Mouse (Mus musculus) lung, embryonic 15.5 days (tissue): Measurements from ENCODE around the gene Tefm. TPM values are rescaled to one million over a fixed set of nuclear protein-coding genes. Genes with fewer than 3 reads are reported as not detected.
A peak's percentile ranks its signal among the peaks of the same experiment; 100 is the strongest.

Experiments
- ATAC-seq: fragments of 200-750 bp; cut with Nextera tagmentation; 2 replicates; pipeline ENCODE4 v1.8.0; 2017; ENCODE audit warnings: moderate number of reproducible peaks, borderline replicate concordance; ENCODE audit not compliant: low FRiP score, low TSS enrichment; ENCODE audit errors: extremely low read depth
- H3K27ac ChIP-seq: fragments of 300-500 bp; sonication (generic); 2 replicates; pipeline ENCODE4 v1.5.1; 2015; ENCODE audit warnings: moderate library complexity, mild to moderate bottlenecking, inconsistent platforms
- H3K27me3 ChIP-seq: fragments of 300-500 bp; sonication (generic); 2 replicates; pipeline ENCODE4 v1.6.1; 2015; ENCODE audit warnings: inconsistent platforms
- H3K36me3 ChIP-seq: fragments of 300-500 bp; sonication (generic); 2 replicates; pipeline ENCODE4 v1.6.1; 2015; ENCODE audit warnings: inconsistent platforms
- H3K4me1 ChIP-seq: fragments of 300-500 bp; sonication (generic); 2 replicates; pipeline ENCODE4 v1.6.1; 2015; ENCODE audit warnings: inconsistent platforms
- H3K4me2 ChIP-seq: fragments of 300-500 bp; sonication (generic); 2 replicates; pipeline ENCODE4 v1.6.1; 2015; ENCODE audit warnings: inconsistent platforms, mild to moderate bottlenecking, moderate library complexity
- H3K4me3 ChIP-seq: fragments of 300-500 bp; sonication (generic); 2 replicates; pipeline ENCODE4 v1.5.1; 2015; ENCODE audit warnings: mild to moderate bottlenecking, inconsistent platforms
- H3K9ac ChIP-seq: fragments of 300-500 bp; sonication (generic); 2 replicates; pipeline ENCODE4 v1.6.1; 2015; ENCODE audit warnings: inconsistent platforms
- H3K9me3 ChIP-seq: fragments of 300-500 bp; sonication (generic); 2 replicates; pipeline ENCODE4 v1.6.1; 2016; ENCODE audit warnings: inconsistent platforms
- WGBS: fragments of 180-500 bp; shearing (Covaris S2); methylation state at CpG from one replicate; pipeline ENCODE4 v1.1.7; 2015; 5-methylcytosine and 5-hydroxymethylcytosine counted together
- polyA plus RNA-seq: library from polyadenylated mRNA; unstranded; fragments of >200 nt; fragmentation: Nextera tagmentation; extraction: Ambion mirVana; gene quantifications from 2 replicates; pipeline ENCODE4 v1.2.1, GENCODE M21; 2015

Tefm gene
- polyA plus RNA-seq, 1 experiment from 2014 or later, result 28.2 TPM

DNA sequence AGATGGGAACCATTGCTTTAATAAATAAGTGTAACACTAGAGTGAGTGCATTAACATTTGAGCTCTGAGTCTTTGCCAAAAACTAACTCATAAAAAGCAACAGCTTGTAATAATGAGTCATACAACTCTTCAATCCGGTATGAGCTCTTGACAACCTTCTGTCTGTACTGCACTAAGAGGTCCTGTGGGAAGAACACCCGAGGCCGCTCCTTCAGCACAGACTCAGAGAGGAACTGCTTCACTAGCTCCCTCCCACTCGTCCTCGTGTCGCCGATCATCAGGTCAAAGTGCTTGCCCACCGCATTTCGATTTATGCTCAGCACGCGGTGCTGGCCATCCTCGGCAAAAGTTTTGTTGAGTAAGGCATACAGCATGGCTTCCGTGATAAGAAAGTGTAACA lies 5.2 kb downstream of the Tefm start:
- Histone ChIP-seq H3K9me3 (no peaks in the 10 kb centered on the region), H3K4me1 (no peaks in the 10 kb centered on the region), H3K4me2 (no peak overlapping the region), H3K4me3 (no peak overlapping the region), H3K36me3 (peaks cover 50% of the 10 kb centered on the region), H3K27me3 (no peaks in the 10 kb centered on the region), H3K27ac (no peak overlapping the region), H3K9ac (no peak overlapping the region)
- ATAC-seq, result no peak
- 85% methylated on average over 13 of the region's 13 CpGs for WGBS

DNA sequence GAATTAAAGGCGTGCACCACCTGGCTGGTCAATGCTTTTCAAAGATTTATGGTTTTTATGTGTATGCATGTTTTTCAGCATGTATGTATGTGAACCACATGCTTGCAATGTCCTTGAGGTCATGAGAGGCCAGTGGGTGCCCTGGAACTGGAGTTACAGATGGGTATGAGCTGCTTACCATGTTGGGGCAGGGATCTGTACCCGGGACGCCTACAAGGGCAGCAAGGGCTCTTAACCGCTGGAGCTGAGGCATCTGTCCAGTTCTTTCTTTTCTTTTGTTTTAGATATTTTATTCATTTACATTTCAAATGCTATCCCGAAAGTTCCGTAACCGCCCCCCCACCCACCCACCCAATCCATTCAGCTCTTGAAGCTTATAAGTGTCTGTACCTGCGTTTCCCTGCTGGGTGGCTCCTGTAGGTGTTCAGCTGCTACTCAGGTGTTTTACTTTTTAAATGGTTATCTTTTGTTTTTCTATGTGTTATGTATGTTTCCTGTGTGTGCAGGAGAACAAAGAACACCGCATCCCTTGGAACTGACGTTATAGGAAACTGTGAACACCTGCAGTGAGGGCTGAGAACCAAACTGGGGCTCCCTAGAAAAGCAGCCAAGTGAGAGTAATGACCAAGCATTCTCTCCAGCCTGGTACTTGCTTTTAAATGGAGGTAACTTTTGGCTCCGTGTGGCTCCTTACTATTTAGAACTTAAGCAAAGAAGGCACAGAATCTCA lies 5.9 kb downstream of the Tefm start:
- Histone ChIP-seq H3K9ac (no peak overlapping the region), H3K27me3 (no peaks in the 10 kb centered on the region), H3K4me1 (no peaks in the 10 kb centered on the region), H3K4me2 (no peak overlapping the region), H3K4me3 (no peak overlapping the region), H3K36me3 (peaks cover 54% of the 10 kb centered on the region), H3K9me3 (no peaks in the 10 kb centered on the region), H3K27ac (no peak overlapping the region)
- ATAC-seq, result no peak
- WGBS, result 90% methylated on average over 11 of the region's 11 CpGs

DNA sequence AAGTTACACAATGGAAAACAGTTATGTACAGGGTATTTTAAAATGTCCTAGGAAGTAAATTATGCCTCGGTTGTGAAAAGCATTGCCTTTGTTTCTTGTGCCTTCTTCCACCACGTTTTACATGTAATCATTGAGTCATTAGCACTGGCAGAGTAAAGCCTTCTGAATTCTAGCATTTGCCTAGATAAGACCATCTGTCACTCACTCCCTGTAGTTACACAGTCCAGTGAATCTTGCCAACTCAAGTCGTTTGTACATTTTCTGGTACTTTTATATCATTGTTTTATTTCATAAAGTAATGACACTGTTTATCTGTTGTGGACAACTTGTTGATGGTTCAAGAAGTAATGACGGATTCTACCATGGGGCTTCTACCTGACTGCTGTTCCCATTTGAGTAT lies 7.2 kb downstream of the Tefm start:
- H3K27me3 ChIP-seq, result no peaks in the 10 kb centered on the region
- no peak overlapping the region for H3K4me3 ChIP-seq
- no peak overlapping the region for H3K4me2 ChIP-seq
- peaks cover 57% of the 10 kb centered on the region for H3K36me3 ChIP-seq
- WGBS, result 70% methylated on average over 4 of the region's 4 CpGs
- H3K9me3 ChIP-seq, result no peaks in the 10 kb centered on the region
- no peak for ATAC-seq
- H3K27ac ChIP-seq, result no peak overlapping the region
- H3K9ac ChIP-seq, result no peak overlapping the region
- H3K4me1 ChIP-seq, result no peaks in the 10 kb centered on the region

DNA sequence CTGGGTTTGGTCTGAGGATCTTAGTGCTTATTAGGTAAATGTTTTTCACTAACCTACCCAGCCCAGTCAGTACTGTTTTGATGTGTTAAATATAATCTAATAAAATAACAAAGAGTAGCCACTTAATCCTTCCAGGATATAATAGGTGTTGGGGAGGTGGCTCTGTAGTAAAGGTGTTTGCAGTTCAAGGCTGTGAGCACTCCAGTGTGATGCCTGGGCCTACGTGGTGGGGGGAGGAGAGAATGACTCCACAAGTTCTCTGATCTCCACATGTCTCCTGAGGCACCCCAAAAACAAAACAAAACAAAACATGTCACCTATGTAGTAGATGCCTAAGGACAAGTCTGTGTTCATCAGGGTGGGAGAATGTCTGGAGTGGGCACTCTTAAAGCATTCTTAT lies 9.9 kb downstream of the Tefm start:
- Histone ChIP-seq H3K27me3 (no peaks in the 10 kb centered on the region), H3K4me3 (no peak overlapping the region), H3K9me3 (no peaks in the 10 kb centered on the region), H3K9ac (no peak overlapping the region), H3K4me1 (no peaks in the 10 kb centered on the region), H3K27ac (no peak overlapping the region), H3K36me3 (peaks cover 62% of the 10 kb centered on the region), H3K4me2 (no peak overlapping the region)
- WGBS, result 57% methylated on average over 1 of the region's 1 CpGs
- no peak for ATAC-seq

DNA sequence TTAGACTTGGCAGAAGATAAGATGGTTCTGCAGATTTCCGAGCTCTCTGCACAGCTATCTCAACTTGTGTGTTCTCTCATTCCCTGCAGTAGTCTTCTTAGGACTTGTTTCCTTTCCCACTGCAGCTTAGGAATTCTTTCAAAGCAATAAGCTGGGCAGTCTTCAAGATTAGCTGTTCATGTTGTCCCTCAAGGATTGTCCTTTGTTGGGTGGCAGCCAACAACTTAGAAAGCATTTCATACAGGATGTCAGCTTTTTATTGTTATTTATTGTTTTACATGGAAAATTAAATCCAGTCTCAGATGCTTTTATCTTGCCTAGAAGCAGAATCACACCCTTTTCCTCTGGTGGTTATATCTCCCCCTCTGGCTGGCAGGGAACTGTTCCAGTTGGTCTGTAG lies 25.6 kb downstream of the Tefm start:
- Histone ChIP-seq H3K4me3 (no peak overlapping the region), H3K9ac (no peak overlapping the region), H3K36me3 (peaks cover 67% of the 10 kb centered on the region), H3K27me3 (no peaks in the 10 kb centered on the region), H3K27ac (no peak overlapping the region), H3K4me2 (no peak overlapping the region), H3K9me3 (no peaks in the 10 kb centered on the region), H3K4me1 (no peaks in the 10 kb centered on the region)
- 67% methylated on average over 1 of the region's 1 CpGs for WGBS
- ATAC-seq, result no peak

DNA sequence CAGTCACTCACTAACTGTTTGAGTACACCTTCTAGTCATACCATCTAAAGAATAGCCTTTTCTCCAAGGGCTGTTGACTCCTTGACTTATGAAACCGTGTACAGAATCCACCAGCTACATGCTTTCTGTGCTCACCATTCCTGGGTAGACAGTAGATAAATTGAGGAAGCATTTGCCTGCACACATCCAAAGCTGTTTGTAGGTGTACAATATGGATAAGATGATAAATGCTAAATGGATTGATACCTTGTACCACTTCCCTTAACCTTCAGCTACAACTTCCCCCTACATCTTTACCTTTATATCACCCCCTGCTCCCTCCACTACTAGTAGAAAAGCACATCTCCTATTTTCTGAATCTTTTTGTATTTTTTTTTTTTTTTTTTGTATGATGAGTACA lies 37.6 kb downstream of the Tefm start:
- Histone ChIP-seq H3K27ac (no peak overlapping the region), H3K4me2 (no peak overlapping the region), H3K36me3 (peaks cover 49% of the 10 kb centered on the region), H3K27me3 (no peaks in the 10 kb centered on the region), H3K9ac (no peak overlapping the region), H3K9me3 (no peaks in the 10 kb centered on the region), H3K4me3 (no peak overlapping the region), H3K4me1 (no peaks in the 10 kb centered on the region)
- ATAC-seq, result no peak
- 81% methylated on average over 1 of the region's 1 CpGs for WGBS

DNA sequence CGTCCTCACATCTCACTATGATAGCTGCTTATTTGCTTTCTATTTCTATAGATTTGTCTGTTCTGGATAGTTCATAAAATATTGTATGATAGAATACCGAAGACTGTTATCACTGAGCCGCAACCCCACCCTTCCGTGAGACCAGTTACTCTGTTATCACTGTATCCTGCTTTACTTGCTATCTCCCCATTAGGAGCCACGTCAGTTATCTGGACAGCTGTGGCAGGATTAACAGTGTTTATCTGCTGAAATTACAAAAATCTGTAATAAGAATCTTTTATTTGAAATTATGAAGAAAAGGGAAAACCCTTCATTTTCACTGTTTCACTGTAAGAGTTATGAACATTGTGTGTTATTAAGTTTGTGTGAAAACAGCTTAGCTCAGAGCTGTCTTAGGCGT lies 40.7 kb downstream of the Tefm start:
- 89% methylated on average over 6 of the region's 6 CpGs for WGBS

DNA sequence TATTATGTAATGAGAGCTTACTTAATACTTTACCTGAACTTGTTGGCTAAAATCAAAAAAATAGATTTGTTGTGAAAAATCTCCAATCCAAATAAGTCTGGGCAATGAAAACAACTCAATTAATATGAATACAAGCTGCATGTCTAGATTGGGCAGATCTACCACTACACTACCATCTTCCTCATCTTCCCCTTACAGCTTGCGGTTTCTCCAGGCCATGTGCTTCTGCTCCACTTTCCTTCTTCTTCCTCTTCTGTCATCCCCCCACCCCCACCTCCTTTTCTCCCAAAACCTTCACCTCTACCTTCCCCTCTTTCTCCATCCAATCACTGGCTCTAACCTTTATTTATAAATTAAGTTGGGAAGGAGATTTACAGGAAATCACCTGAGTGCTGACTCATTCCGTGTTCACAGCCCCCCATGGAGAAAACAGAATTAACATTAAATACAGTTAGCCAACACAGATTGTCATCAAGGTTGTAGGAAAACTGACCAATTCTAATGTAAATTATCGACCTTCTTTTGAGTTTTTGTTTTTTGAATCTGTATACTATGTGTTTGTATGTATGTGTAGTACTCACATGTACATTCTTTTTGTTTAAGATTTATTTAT lies 43.4 kb downstream of the Tefm start:
- Histone ChIP-seq H3K27me3 (no peaks in the 10 kb centered on the region), H3K9me3 (no peaks in the 10 kb centered on the region), H3K4me3 (no peak overlapping the region), H3K4me2 (no peak overlapping the region), H3K36me3 (peaks cover 50% of the 10 kb centered on the region), H3K9ac (no peak overlapping the region), H3K4me1 (no peaks in the 10 kb centered on the region), H3K27ac (no peak overlapping the region)
- WGBS, result 93% methylated on average over 3 of the region's 3 CpGs
- no peak for ATAC-seq

More for the DNA sequence above, 40.7 kb downstream of the Tefm start:
- H3K4me1 ChIP-seq, result no peaks in the 10 kb centered on the region
- H3K27ac ChIP-seq, result no peak overlapping the region
- H3K9ac ChIP-seq, result no peak overlapping the region
- ATAC-seq, result no peak
- peaks cover 40% of the 10 kb centered on the region for H3K36me3 ChIP-seq
- H3K27me3 ChIP-seq, result no peaks in the 10 kb centered on the region
- H3K4me2 ChIP-seq, result no peak overlapping the region
- no peaks in the 10 kb centered on the region for H3K9me3 ChIP-seq
- H3K4me3 ChIP-seq, result no peak overlapping the region

DNA sequence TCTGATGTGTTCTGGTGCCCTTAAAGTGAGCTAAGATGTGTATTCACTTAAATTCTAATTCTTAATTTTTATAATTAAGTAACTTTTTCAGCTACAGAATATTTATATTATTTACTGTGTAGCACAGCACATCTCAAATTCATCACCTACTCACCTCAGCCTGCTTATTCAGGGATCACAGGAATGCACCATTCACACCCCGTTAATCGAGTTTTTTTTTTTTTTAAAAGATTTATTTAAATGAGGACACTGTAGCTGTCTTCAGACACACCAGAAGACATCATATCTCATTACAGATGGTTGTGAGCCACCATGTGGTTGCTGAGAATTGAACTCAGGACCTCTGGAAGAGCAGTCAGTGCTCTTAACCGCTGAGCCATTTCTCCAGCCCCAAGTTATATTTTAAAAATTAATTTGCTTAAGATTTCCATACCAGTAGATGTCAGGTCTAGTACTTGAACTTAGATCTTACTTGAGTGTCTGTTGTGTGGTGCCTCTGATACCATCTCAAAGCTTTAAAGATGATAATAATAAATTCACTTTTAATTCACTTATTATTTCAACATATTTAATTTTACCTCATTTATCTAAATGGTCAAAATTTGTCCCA lies 51.3 kb downstream of the Tefm start:
- H3K4me2 ChIP-seq, result peak overlapping the region; percentile 62
- no peak for ATAC-seq
- 41% methylated on average over 3 of the region's 3 CpGs for WGBS
- H3K27me3 ChIP-seq, result no peaks in the 10 kb centered on the region
- H3K4me3 ChIP-seq, result peak overlapping the region; percentile 89
- peaks cover 19% of the 10 kb centered on the region for H3K36me3 ChIP-seq
- H3K9ac ChIP-seq, result peak overlapping the region; percentile 87
- H3K9me3 ChIP-seq, result no peaks in the 10 kb centered on the region
- H3K27ac ChIP-seq, result no peak overlapping the region
- H3K4me1 ChIP-seq, result peaks cover 13% of the 10 kb centered on the region

DNA sequence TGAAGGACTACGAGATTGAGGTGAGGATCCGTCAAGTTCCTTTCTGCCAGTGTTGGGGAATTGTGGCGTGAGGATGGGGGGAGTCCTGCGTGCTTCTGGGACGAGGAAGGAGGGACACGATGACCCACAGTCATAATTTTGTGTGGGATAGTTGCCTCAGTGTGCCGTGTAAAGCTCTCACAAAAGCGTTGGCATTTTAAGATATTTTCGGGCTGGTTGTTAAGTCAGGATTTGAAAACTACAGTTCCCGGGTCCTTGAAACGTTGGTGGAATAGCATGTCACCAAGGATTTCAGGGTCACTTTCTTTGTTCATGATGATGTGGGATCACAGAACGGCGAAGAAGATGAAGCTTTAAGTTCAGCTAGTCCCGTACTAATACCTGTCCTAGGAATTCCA lies 52.2 kb downstream of the Tefm start:
- H3K9ac ChIP-seq, result peak overlapping the region; percentile 87
- H3K4me3 ChIP-seq, result peak overlapping the region; percentile 89
- no peaks in the 10 kb centered on the region for H3K9me3 ChIP-seq
- no peaks in the 10 kb centered on the region for H3K27me3 ChIP-seq
- H3K27ac ChIP-seq, result peak overlapping the region; percentile 74
- no peak for ATAC-seq
- H3K36me3 ChIP-seq, result peaks cover 11% of the 10 kb centered on the region; the same call in 1 of the 2 replicates
- WGBS, result under 1% methylated on average over 14 of the region's 14 CpGs
- H3K4me2 ChIP-seq, result peak overlapping the region; percentile 62
- H3K4me1 ChIP-seq, result peaks cover 13% of the 10 kb centered on the region

DNA sequence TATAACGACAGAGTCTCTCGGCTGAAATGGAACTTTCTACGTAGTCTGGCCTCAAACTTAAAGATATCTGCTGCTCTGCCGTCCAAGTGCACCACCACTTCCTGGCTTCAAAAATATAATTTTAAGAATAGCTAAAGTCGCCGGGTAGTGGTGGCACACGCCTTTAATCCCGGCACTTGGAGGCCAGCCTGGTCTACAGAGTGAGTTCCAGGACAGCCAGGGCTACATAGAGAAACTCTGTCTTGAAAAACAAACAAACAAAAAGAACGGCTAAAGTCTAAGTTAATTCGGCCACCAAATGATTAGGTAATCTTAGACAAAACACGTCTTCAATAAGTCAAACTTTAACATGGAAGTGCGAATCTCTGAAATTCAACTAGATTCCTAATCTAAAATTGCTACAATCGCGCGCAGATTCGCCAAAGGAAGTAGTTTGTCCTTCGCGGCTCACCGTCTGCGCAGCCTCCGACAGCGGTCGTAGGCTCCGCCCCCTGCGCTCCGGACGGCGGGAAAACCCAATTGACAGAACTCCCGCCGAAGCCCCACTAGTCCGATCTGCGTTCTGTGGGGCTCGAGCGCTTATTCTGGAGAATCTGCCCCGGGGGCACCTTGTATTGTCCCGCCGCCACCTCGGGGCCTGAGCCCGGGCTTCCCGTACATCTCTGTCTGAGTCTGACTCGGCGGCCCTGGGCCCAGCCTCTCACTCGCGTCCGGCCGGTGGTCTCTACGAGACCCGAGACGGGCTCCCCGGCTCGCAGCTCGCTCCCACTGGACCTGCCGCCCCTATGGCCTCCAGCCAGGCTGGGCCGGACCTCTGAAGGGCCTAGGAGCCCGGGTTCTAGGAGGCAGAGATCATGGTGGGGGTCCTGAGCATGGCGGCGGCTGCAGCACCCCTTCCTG lies 52.8 kb downstream of the Tefm start, which contains the start of gene Atad5:
TSS of gene Atad5 (plus strand) at position 484 of the 900 bp plus-strand sequence.
- peak within 1 kb of the TSS; percentile 62 for H3K4me2 ChIP-seq
- ATAC-seq, result peak; percentile 85
- peaks cover 4% of the 10 kb centered on the region; the same call in 1 of the 2 replicates for H3K36me3 ChIP-seq
- peak within 1 kb of the TSS; percentile 89 for H3K4me3 ChIP-seq
- no peaks in the 10 kb centered on the region for H3K9me3 ChIP-seq
- H3K9ac ChIP-seq, result peak within 1 kb of the TSS; percentile 87
- H3K27me3 ChIP-seq, result no peaks in the 10 kb centered on the region
- 5% methylated on average over 57 of the region's 57 CpGs for WGBS
- H3K27ac ChIP-seq, result peak within 1 kb of the TSS; percentile 74
- peaks cover 13% of the 10 kb centered on the region for H3K4me1 ChIP-seq
